Mouse (Mus musculus) brain, embryonic 14.5 days (tissue): ENCODE measurements at regions not wholly inside any gene's neighbourhood (a gene's known extent, or its start where the extent isn't known, plus 50 kb on each side); places are given as distances from the start of the nearest gene placed in this dataset.

ENCODE experiments used
- CTCF ChIP-seq: fragments of 200-500 bp; IDR thresholded peaks from 2 replicates; pipeline ENCODE4 v1.5.1; 2012; ENCODE audit warnings: inconsistent platforms, mild to moderate bottlenecking, moderate library complexity, borderline replicate concordance; ENCODE audit not compliant: insufficient read depth, insufficient read length; ENCODE audit errors: extremely low read depth
- POLR2A ChIP-seq: fragments of 200-500 bp; IDR thresholded peaks from 2 replicates; pipeline ENCODE4 v1.6.1; 2012; ENCODE audit warnings: mild to moderate bottlenecking, inconsistent platforms, borderline replicate concordance; ENCODE audit not compliant: poor library complexity, insufficient read depth, insufficient read length, severe bottlenecking; ENCODE audit errors: extremely low read depth

- no peak for TF ChIP-seq POLR2A
- no peak for TF ChIP-seq CTCF
Observed at GRCm38 (mm10) chr6:6706729-6707128, 128.3 kb upstream of the Sem1 start.
